Mouse (Mus musculus): ENCODE data around the gene Rad9a.

DNA sequence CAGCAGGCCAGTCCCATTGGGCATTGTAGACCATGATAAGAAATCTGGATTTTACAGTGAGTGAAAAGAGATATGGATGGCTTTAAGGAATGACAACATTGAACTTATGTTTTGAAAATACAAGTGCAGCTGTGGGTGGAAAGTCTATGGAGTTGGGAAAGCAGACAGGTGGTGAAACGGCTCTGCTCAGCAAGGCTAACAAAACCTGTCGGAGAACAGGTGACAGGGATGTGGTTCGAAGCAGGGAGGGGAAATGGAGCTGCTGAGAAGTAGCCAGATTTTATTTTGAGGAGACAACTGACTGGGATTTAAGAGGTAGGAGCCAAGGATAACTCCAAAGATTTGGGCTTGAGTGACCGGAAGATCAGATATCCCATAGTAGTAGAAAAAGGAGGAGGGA lies 33.1 kb upstream of the Rad9a start:
- TF ChIP-seq CTCF (IDR thresholded peaks at IDR 0.05; ENCODE audit: low read depth) (no peak), EP300 (optimal IDR thresholded peaks at IDR 0.05) (no peak)

All from stomach, postnatal 0 days (tissue).